Mouse (Mus musculus) Patski (cell line): ENCODE measurements around the gene Acacb. TPM values are rescaled to one million over a fixed set of nuclear protein-coding genes. Genes with fewer than 3 reads are reported as not detected.

ENCODE experiments used
- ATAC-seq: fragments of 100-300 bp; one replicate; pipeline ENCODE4 v1.8.0; 2021
- CTCF ChIA-PET: fragments of 350-600 bp; sonication (Branson Sonifier 250); formaldehyde crosslinking; loops from one replicate; lab custom pipeline; 2022; ENCODE audit warnings: inconsistent platforms; lab: Charles Lee
- POLR2A ChIA-PET: fragments of 350-600 bp; sonication (Branson Sonifier 250); formaldehyde crosslinking; loops from one replicate; lab custom pipeline; 2022; ENCODE audit warnings: antibody characterized with exemption, inconsistent platforms; lab: Charles Lee
- DNase-seq: peaks from one replicate; pipeline ENCODE4 v3.0.0-alpha.2; 2011; ENCODE audit warnings: low read depth, low spot score
- H3K27me3 ChIP-seq: fragments of 371-371 bp; one replicate; pipeline ENCODE4 v1.5.1; 2021
- CTCF ChIP-seq: fragments of 100-300 bp; IDR thresholded peaks from one replicate; pipeline ENCODE4 v1.5.1; 2021
- in situ Hi-C: fragments of 300-500 bp; cut with MboI; formaldehyde crosslinking; loops from 3 replicates; pipeline ENCODE4 v1.11.1; 2018; ENCODE audit warnings: low pct_unique_long_range_greater_than_20kb, mixed read lengths
- polyA plus RNA-seq: library from polyadenylated mRNA; unstranded; gene quantifications from one replicate; pipeline ENCODE4 v1.2.3, GENCODE M21; 2021

The Acacb gene
- polyA plus RNA-seq, 1 experiment from 2014 or later: 13.4 TPM

GRCm38 (mm10) chr5:114174639-114175038 lies 28.3 kb downstream of the Acacb start:
- CTCF ChIA-PET: interaction anchor here (0.6 kb wide), 1 partner anchor 10 kb away, joined by 3 read pairs; no protein-coding TSS in a partner anchor
- peaks cover 3% of the 10 kb centered on the region for H3K27me3 ChIP-seq
- POLR2A ChIA-PET: interaction anchor here (0.7 kb wide), 1 partner anchor 180 kb away, joined by 4 read pairs; no protein-coding TSS in a partner anchor
- DNase-seq (no peak), ATAC-seq (no peak)
- peak; percentile 32 for TF ChIP-seq CTCF
- in situ Hi-C loops: no loop called here

- no peaks in the 10 kb centered on the region for H3K27me3 ChIP-seq
- in situ Hi-C loops: no loop called here
- CTCF ChIA-PET: interaction anchor here (0.8 to 1.9 kb wide), 3 partner anchors 10 to 134 kb away, joined by 3 to 8 read pairs (median 5); no protein-coding TSS in a partner anchor
- ATAC-seq (peak; percentile 90), DNase-seq (peak; percentile 85)
- POLR2A ChIA-PET: interaction anchor here (0.5 kb wide), 1 partner anchor 1111 kb away, joined by 3 read pairs; no protein-coding TSS in a partner anchor
- TF ChIP-seq CTCF: no peak
Observed at GRCm38 (mm10) chr5:114175596-114176171, 29.3 kb downstream of the Acacb start.

- ChIA-PET CTCF (interaction anchor here (0.8 to 1.9 kb wide), 3 partner anchors 9 to 133 kb away, joined by 3 to 8 read pairs (median 5); no protein-coding TSS in a partner anchor), POLR2A (interaction anchor here (0.7 kb wide), 2 partner anchors 80 to 523 kb away, joined by 3 to 5 read pairs; no protein-coding TSS in a partner anchor)
- DNase-seq (no peak), ATAC-seq (no peak)
- H3K27me3 ChIP-seq: no peaks in the 10 kb centered on the region
- in situ Hi-C loops: no loop called here
- TF ChIP-seq CTCF: peak; percentile 49
Observed at GRCm38 (mm10) chr5:114176548-114177400, 30.4 kb downstream of the Acacb start.

- in situ Hi-C loops: no loop called here
- ATAC-seq (no peak), DNase-seq (no peak)
- ChIA-PET POLR2A (no interaction called here), CTCF (no interaction called here)
- H3K27me3 ChIP-seq: no peaks in the 10 kb centered on the region
- TF ChIP-seq CTCF: peak; percentile 37
Observed at GRCm38 (mm10) chr5:114177966-114178719, 31.8 kb downstream of the Acacb start.

- in situ Hi-C loops: no loop called here
- ATAC-seq: no peak
Observed at GRCm38 (mm10) chr5:114179541-114179940, 33.2 kb downstream of the Acacb start.

GRCm38 (mm10) chr5:114183493-114183892 lies 37.2 kb downstream of the Acacb start:
- in situ Hi-C loops: no loop called here
- no peaks in the 10 kb centered on the region for H3K27me3 ChIP-seq
- no peak for TF ChIP-seq CTCF
- ATAC-seq (no peak), DNase-seq (no peak)
- CTCF ChIA-PET: no interaction called here
- POLR2A ChIA-PET: no interaction called here

More at GRCm38 (mm10) chr5:114179541-114179940, 33.2 kb downstream of the Acacb start:
- no peak for TF ChIP-seq CTCF
- H3K27me3 ChIP-seq: no peaks in the 10 kb centered on the region
- ChIA-PET CTCF (no interaction called here), POLR2A (no interaction called here)
- no peak for DNase-seq

- CTCF ChIA-PET: no interaction called here
- in situ Hi-C loops: no loop called here
- H3K27me3 ChIP-seq: no peaks in the 10 kb centered on the region
- POLR2A ChIA-PET: no interaction called here
- ATAC-seq (no peak), DNase-seq (no peak)
- TF ChIP-seq CTCF: no peak
Observed at GRCm38 (mm10) chr5:114187108-114187507, 40.8 kb downstream of the Acacb start.

- in situ Hi-C loops: no loop called here
- TF ChIP-seq CTCF: no peak
- POLR2A ChIA-PET: no interaction called here
Observed at GRCm38 (mm10) chr5:114188900-114189464, 42.6 kb downstream of the Acacb start.

GRCm38 (mm10) chr5:114194161-114194560 lies 47.8 kb downstream of the Acacb start:
- CTCF ChIA-PET: interaction anchor here (0.9 kb wide), 1 partner anchor 9 kb away, joined by 3 read pairs; no protein-coding TSS in a partner anchor

More at GRCm38 (mm10) chr5:114188900-114189464, 42.6 kb downstream of the Acacb start:
- ATAC-seq (no peak), DNase-seq (no peak)
- no peaks in the 10 kb centered on the region for H3K27me3 ChIP-seq
- CTCF ChIA-PET: no interaction called here

More at GRCm38 (mm10) chr5:114194161-114194560, 47.8 kb downstream of the Acacb start:
- TF ChIP-seq CTCF: no peak
- ATAC-seq (no peak), DNase-seq (no peak)
- POLR2A ChIA-PET: interaction anchor here (0.6 kb wide), 1 partner anchor 302 kb away, joined by 3 read pairs; no protein-coding TSS in a partner anchor
- no peaks in the 10 kb centered on the region for H3K27me3 ChIP-seq
- in situ Hi-C loops: no loop called here
